Mouse (Mus musculus) adrenal gland, adult (tissue): ENCODE measurements around the gene Dync1li1.
A peak's percentile ranks its signal among the peaks of the same experiment; 100 is the strongest.

ENCODE experiments used
- DNase-seq, 2 experiments: peaks; one replicate each; pipeline ENCODE4 v3.0.0; 2022 to 2023; ENCODE audit warnings: low spot score in 1 of 2; ENCODE audit not compliant: inconsistent age in 2 of 2

The Dync1li1 gene

GRCm38 (mm10) chr9:114760353-114760752 lies 71.8 kb downstream of the Dync1li1 start:
- DNase-seq = no peak

- DNase-seq = no peak
Measured at GRCm38 (mm10) chr9:114761848-114762247, 73.3 kb downstream of the Dync1li1 start.

GRCm38 (mm10) chr9:114763341-114763740 lies 74.8 kb downstream of the Dync1li1 start:
- peak in 1 of 2 experiments; percentile 53 for DNase-seq

GRCm38 (mm10) chr9:114767030-114767429 lies 78.4 kb downstream of the Dync1li1 start:
- peak; percentile 64 to 74 for DNase-seq

- no peak for DNase-seq
Measured at GRCm38 (mm10) chr9:114767507-114767906, 78.9 kb downstream of the Dync1li1 start.

GRCm38 (mm10) chr9:114768066-114768465 lies 79.5 kb downstream of the Dync1li1 start:
- no peak for DNase-seq

GRCm38 (mm10) chr9:114770224-114770623 lies 81.6 kb downstream of the Dync1li1 start:
- no peak for DNase-seq

- DNase-seq = no peak
Measured at GRCm38 (mm10) chr9:114771565-114771964, 83.0 kb downstream of the Dync1li1 start.
